Mouse (Mus musculus) adrenal gland, adult 10 weeks (tissue): Measurements from ENCODE around the gene Vmn1r63. TPM values are rescaled to one million over a fixed set of nuclear protein-coding genes. Genes with fewer than 3 reads are reported as not detected.

Experiments
- polyA plus RNA-seq: library from polyadenylated mRNA; stranded (reverse); fragments of 350-450 nt; fragmentation: Illumina TruSeq; extraction: RNeasy Lipid Tissue Mini Kit (QIAGEN cat#74804); gene quantifications from one replicate; pipeline ENCODE4 v1.2.3, GENCODE M21; 2014; ENCODE audit warnings: low read depth, low replicate concordance

The Vmn1r63 gene
- not detected for polyA plus RNA-seq

DNA sequence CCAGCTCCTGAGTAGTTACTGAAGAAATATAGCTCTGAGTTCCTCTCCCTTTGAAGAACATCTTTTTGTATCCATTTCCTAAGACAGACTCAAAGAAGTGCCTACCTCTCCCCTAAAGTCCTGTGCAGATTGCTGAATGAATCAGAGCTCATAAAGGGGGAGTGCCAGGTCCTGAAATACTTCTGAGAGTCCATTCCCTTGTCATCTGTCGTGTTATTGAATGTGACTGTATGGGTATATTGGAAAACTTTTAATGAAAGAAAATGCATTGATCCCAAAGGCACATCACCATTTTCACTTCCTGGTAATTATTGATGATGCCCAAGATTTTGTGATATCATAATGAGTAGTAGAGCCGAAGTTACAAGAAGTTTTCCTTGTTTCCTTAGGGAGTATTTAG lies at the start of gene Vmn1r63:
TSS of gene Vmn1r63 (minus strand) at position 101 of the 400 bp plus-strand sequence.

Other genes starting within 250 kb of the Vmn1r63 start
- not detected for gene Vmn1r61, start 192.2 kb downstream of the Vmn1r63 start, polyA plus RNA-seq
- gene Vmn1r62, start 131.8 kb downstream of the Vmn1r63 start, polyA plus RNA-seq = not detected
- not detected for gene Vmn1r64, start 79.1 kb upstream of the Vmn1r63 start, polyA plus RNA-seq
- gene Vmn1r65, start 205.6 kb upstream of the Vmn1r63 start, polyA plus RNA-seq = not detected
- gene Nlrp4c, start 239.7 kb upstream of the Vmn1r63 start, polyA plus RNA-seq = not detected